Mouse (Mus musculus) frontal cortex, postnatal 14 days (tissue): ENCODE measurements around the gene Fbxl5.

Source experiments
- DNase-seq, 2 experiments: peaks; one replicate each; pipeline ENCODE4 v3.0.0; 2022; ENCODE audit warnings: low spot score in 2 of 2

The Fbxl5 gene

GRCm38 (mm10) chr5:43827366-43827765 is 5.9 kb upstream of the Fbxl5 start:
- DNase-seq: no peak

- no peak for DNase-seq
Observed at GRCm38 (mm10) chr5:43826883-43827282, 5.4 kb upstream of the Fbxl5 start.

GRCm38 (mm10) chr5:43824580-43824979 is 3.1 kb upstream of the Fbxl5 start:
- DNase-seq: no peak

GRCm38 (mm10) chr5:43822824-43823223 is 1.4 kb upstream of the Fbxl5 start:
- no peak for DNase-seq

GRCm38 (mm10) chr5:43822199-43822598 is 761 bp upstream of the Fbxl5 start:
- DNase-seq: no peak

- no peak for DNase-seq
Observed at GRCm38 (mm10) chr5:43820785-43821184, 653 bp downstream of the Fbxl5 start.

GRCm38 (mm10) chr5:43818695-43819094 is 2.7 kb downstream of the Fbxl5 start, which contains the start of gene Bst1:
TSS of gene Bst1 (plus strand) at chr5:43818885.
- DNase-seq: no peak

GRCm38 (mm10) chr5:43815769-43816168 is 5.7 kb downstream of the Fbxl5 start:
- DNase-seq: no peak

GRCm38 (mm10) chr5:43814536-43814935 is 6.9 kb downstream of the Fbxl5 start:
- no peak for DNase-seq

- DNase-seq: no peak
Observed at GRCm38 (mm10) chr5:43810427-43811062, 10.9 kb downstream of the Fbxl5 start.

- peak; percentile 74 for DNase-seq
Observed at GRCm38 (mm10) chr5:43807744-43808696, 13.4 kb downstream of the Fbxl5 start.

GRCm38 (mm10) chr5:43806914-43807313 is 14.5 kb downstream of the Fbxl5 start:
- DNase-seq: no peak

- no peak for DNase-seq
Observed at GRCm38 (mm10) chr5:43806340-43806739, 15.1 kb downstream of the Fbxl5 start.

GRCm38 (mm10) chr5:43805401-43805800 is 16.0 kb downstream of the Fbxl5 start:
- no peak for DNase-seq

GRCm38 (mm10) chr5:43801798-43802197 is 19.6 kb downstream of the Fbxl5 start:
- no peak for DNase-seq

GRCm38 (mm10) chr5:43801253-43801652 is 20.2 kb downstream of the Fbxl5 start:
- DNase-seq: no peak

GRCm38 (mm10) chr5:43800700-43801099 is 20.7 kb downstream of the Fbxl5 start:
- no peak for DNase-seq

- no peak for DNase-seq
Observed at GRCm38 (mm10) chr5:43799530-43799929, 21.9 kb downstream of the Fbxl5 start.

GRCm38 (mm10) chr5:43792354-43792753 is 29.1 kb downstream of the Fbxl5 start:
- no peak for DNase-seq

- DNase-seq: no peak
Observed at GRCm38 (mm10) chr5:43787976-43788752, 33.3 kb downstream of the Fbxl5 start.

GRCm38 (mm10) chr5:43786607-43787006 is 34.8 kb downstream of the Fbxl5 start:
- DNase-seq: no peak

GRCm38 (mm10) chr5:43783996-43784395 is 37.4 kb downstream of the Fbxl5 start:
- no peak for DNase-seq
